Mouse (Mus musculus): ENCODE data around the gene Atpif1. TPM values are rescaled to one million over a fixed set of nuclear protein-coding genes. Genes with fewer than 3 reads are reported as not detected.
"Not testable (repeated sequence)": the region's sequence is repeated elsewhere in the genome, so short reads cannot be mapped to it uniquely, and the experiment has no call there.

Gene Atpif1
- polyA plus RNA-seq, 1 experiment from 2014 or later: 1,262 TPM

DNA sequence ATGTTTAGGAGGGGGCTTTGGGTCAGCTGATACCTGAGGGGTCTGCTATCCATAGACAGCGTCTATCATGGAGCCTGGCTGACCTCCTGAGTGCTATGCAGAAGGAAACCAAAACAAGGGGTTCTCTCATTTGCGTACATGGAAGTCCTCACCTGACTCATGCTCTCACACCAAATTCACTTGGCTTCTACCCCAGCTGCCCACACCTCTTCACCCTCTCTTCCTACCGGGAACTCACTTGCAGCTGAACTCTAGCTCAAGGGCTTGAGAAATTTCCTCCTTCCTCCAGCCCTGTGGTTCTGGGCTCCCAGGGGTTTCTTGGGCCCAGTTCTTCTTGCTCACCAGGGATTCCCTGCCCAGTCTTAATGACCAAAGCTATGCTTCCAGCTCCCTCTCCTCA, 29.8 kb upstream of the Atpif1 start:
- Histone ChIP-seq H3K27ac (ENCODE audit: low read depth, low read length) (no peak overlapping the region), H3K9ac (ENCODE audit: low read depth, low read length) (no peak overlapping the region), H3K4me1 (ENCODE audit: control insufficient read depth, insufficient read depth, low read length) (peaks cover 5% of the 10 kb centered on the region; the same call in 1 of the 2 replicates), H3K9me3 (replicated peaks; ENCODE audit: control insufficient read depth, low read length) (no peaks in the 10 kb centered on the region), H3K27me3 (ENCODE audit: control insufficient read depth, insufficient read depth, low read length) (no peaks in the 10 kb centered on the region), H3K36me3 (ENCODE audit: control insufficient read depth, insufficient read depth, low read length) (no peaks in the 10 kb centered on the region), H3K4me3 (ENCODE audit: low read depth, low read length) (no peak overlapping the region), H3K4me2 (no peak overlapping the region)
- 71% methylated on average over 3 of the region's 3 CpGs for WGBS (ENCODE audit: insufficient replicate concordance)
- no peak for ATAC-seq (replicated peaks; ENCODE audit: insufficient number of reproducible peaks, low FRiP score, low TSS enrichment)

DNA sequence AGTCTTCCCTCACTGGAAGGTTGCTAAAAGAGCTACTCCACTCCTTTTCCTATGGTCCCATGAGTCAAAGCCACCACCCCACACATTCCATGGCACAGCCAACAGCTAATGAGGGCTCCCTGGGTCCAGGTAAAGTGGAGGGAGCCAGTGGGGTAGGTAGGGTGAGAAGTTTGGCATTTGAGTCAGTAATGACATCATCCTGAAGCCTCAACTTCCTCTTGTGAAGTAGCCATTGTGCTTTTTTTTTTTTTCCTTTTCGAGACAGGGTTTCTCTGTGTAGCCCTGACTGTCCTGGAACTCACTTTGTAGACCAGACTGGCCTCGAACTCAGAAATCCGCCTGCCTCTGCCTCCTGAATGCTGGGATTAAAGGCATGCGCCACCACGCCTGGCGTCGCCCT, 22.1 kb upstream of the Atpif1 start:
- H3K9me3 ChIP-seq (replicated peaks; ENCODE audit: control insufficient read depth, low read length); H3K27ac ChIP-seq (ENCODE audit: low read depth, low read length): not testable (repeated sequence)
- 87% methylated on average over 7 of the region's 7 CpGs for WGBS (ENCODE audit: insufficient replicate concordance)

DNA sequence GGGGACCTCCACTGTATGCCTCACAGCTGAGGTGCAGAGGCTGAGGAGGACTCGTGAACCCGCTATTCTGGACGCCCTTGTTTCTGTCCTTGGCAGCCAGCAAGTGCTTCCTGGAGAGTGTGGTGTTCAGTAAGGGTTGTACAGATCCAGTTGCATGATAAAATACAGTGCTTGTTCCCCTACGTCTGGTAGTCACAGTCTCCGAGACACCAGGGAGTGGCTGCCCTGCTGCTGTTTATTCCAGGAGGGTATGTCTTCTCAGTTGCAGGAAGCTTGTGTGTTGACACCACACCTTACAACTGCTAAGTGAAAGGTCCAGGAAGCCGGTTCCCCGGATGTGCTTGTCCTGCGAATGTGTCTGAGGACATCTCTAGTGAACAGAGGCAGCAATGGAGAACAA, 21.2 kb upstream of the Atpif1 start:
- Histone ChIP-seq H3K9me3 (replicated peaks; ENCODE audit: control insufficient read depth, low read length) (no peaks in the 10 kb centered on the region), H3K4me2 (no peak overlapping the region), H3K27ac (ENCODE audit: low read depth, low read length) (peak overlapping the region; percentile 4; the same call in 1 of the 2 replicates), H3K4me3 (ENCODE audit: low read depth, low read length) (no peak overlapping the region), H3K9ac (ENCODE audit: low read depth, low read length) (no peak overlapping the region), H3K36me3 (ENCODE audit: control insufficient read depth, insufficient read depth, low read length) (peaks cover 21% of the 10 kb centered on the region), H3K27me3 (ENCODE audit: control insufficient read depth, insufficient read depth, low read length) (no peaks in the 10 kb centered on the region), H3K4me1 (ENCODE audit: control insufficient read depth, insufficient read depth, low read length) (peaks cover 8% of the 10 kb centered on the region)
- WGBS (ENCODE audit: insufficient replicate concordance): 56% methylated on average over 8 of the region's 8 CpGs
- ATAC-seq (replicated peaks; ENCODE audit: insufficient number of reproducible peaks, low FRiP score, low TSS enrichment): no peak

More for the DNA sequence above, 22.1 kb upstream of the Atpif1 start:
- not testable (repeated sequence) for H3K27me3 ChIP-seq (ENCODE audit: control insufficient read depth, insufficient read depth, low read length); H3K4me3 ChIP-seq (ENCODE audit: low read depth, low read length); H3K4me1 ChIP-seq (ENCODE audit: control insufficient read depth, insufficient read depth, low read length); H3K9ac ChIP-seq (ENCODE audit: low read depth, low read length); H3K4me2 ChIP-seq; ATAC-seq (replicated peaks; ENCODE audit: insufficient number of reproducible peaks, low FRiP score, low TSS enrichment)
- H3K36me3 ChIP-seq (ENCODE audit: control insufficient read depth, insufficient read depth, low read length): peaks cover 17% of the 10 kb centered on the region

DNA sequence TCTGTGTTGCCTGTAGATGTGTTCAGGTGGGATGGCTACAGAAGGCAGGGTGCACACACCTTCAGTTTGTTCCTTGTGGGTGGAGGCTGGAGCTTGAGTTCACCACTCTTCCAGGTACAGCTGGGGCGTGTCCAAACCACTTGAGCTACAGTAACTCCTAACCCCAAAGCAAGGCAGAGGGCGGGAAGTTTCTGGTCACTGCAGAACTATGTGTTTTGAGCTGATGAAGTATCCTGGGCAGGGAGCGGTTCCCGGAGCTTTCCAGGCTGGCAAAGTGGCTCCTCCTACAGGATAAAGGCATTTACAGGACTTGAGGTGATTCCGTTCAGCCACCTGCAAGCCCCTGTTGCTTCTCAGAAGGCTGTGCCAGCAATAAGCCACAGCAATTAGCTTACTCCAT, 20.8 kb upstream of the Atpif1 start:
- Histone ChIP-seq H3K27me3 (ENCODE audit: control insufficient read depth, insufficient read depth, low read length) (no peaks in the 10 kb centered on the region), H3K9ac (ENCODE audit: low read depth, low read length) (no peak overlapping the region), H3K9me3 (replicated peaks; ENCODE audit: control insufficient read depth, low read length) (no peaks in the 10 kb centered on the region), H3K4me3 (ENCODE audit: low read depth, low read length) (no peak overlapping the region), H3K4me1 (ENCODE audit: control insufficient read depth, insufficient read depth, low read length) (peaks cover 8% of the 10 kb centered on the region), H3K27ac (ENCODE audit: low read depth, low read length) (0 out of 2 replicates have a peak overlapping the region, but pooled peaks have one; percentile 4), H3K4me2 (no peak overlapping the region), H3K36me3 (ENCODE audit: control insufficient read depth, insufficient read depth, low read length) (peaks cover 23% of the 10 kb centered on the region)
- no peak for ATAC-seq (replicated peaks; ENCODE audit: insufficient number of reproducible peaks, low FRiP score, low TSS enrichment)
- 59% methylated on average over 5 of the region's 5 CpGs for WGBS (ENCODE audit: insufficient replicate concordance)

DNA sequence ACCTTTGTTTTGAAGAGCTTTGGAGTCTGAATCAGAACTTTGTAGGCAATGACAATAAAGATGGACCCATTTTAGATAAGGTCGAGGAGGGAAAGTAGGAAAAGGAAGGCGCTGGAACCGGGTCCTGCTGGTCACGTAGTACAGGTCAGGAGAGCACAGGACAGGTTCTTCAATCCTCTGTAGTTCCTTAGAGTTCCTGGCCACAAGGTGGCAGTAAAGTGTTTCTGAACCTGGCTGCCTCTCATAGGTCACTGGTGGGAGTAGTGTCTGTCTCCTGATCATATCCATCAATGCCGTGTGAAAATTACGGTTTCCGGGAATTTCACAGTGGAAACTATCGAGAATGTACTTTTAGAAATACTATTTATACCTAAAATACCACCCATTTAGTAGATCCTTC, 12.4 kb upstream of the Atpif1 start:
- Histone ChIP-seq H3K4me1 (ENCODE audit: control insufficient read depth, insufficient read depth, low read length) (no peaks in the 10 kb centered on the region), H3K27me3 (ENCODE audit: control insufficient read depth, insufficient read depth, low read length) (no peaks in the 10 kb centered on the region), H3K36me3 (ENCODE audit: control insufficient read depth, insufficient read depth, low read length) (peaks cover 48% of the 10 kb centered on the region), H3K4me2 (no peak overlapping the region), H3K4me3 (ENCODE audit: low read depth, low read length) (no peak overlapping the region), H3K9ac (ENCODE audit: low read depth, low read length) (no peak overlapping the region), H3K9me3 (replicated peaks; ENCODE audit: control insufficient read depth, low read length) (no peaks in the 10 kb centered on the region), H3K27ac (ENCODE audit: low read depth, low read length) (no peak overlapping the region)
- WGBS (ENCODE audit: insufficient replicate concordance): 38% methylated on average over 8 of the region's 8 CpGs
- ATAC-seq (replicated peaks; ENCODE audit: insufficient number of reproducible peaks, low FRiP score, low TSS enrichment): no peak; the same call in 1 of the 2 replicates

DNA sequence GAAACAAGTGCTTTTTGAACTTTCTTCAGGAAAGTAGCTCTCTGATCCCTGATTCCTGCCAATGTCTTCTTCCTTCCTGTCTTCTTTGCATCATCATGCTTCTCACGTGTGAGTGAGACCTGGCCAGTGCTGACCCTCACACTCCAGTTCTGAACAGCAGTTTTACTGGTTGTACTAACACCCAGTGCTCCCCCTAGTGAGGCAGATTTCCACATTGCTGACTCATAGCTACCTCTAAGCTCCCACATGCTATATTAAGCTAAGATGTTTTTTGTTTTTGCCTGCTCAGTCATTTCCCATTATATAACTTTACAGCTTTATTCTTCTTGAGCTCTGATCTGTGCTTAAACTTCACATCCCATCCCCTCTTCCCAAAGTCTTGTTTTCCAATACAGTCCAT, 9.3 kb upstream of the Atpif1 start:
- ATAC-seq (replicated peaks; ENCODE audit: insufficient number of reproducible peaks, low FRiP score, low TSS enrichment): no peak
- WGBS (ENCODE audit: insufficient replicate concordance): 47% methylated on average over 1 of the region's 1 CpGs
- H3K9me3 ChIP-seq (replicated peaks; ENCODE audit: control insufficient read depth, low read length): no peaks in the 10 kb centered on the region
- H3K4me3 ChIP-seq (ENCODE audit: low read depth, low read length): no peak overlapping the region
- no peaks in the 10 kb centered on the region for H3K27me3 ChIP-seq (ENCODE audit: control insufficient read depth, insufficient read depth, low read length)
- H3K36me3 ChIP-seq (ENCODE audit: control insufficient read depth, insufficient read depth, low read length): peaks cover 34% of the 10 kb centered on the region
- H3K27ac ChIP-seq (ENCODE audit: low read depth, low read length): no peak overlapping the region
- H3K4me1 ChIP-seq (ENCODE audit: control insufficient read depth, insufficient read depth, low read length): no peaks in the 10 kb centered on the region
- no peak overlapping the region for H3K9ac ChIP-seq (ENCODE audit: low read depth, low read length)
- no peak overlapping the region for H3K4me2 ChIP-seq

DNA sequence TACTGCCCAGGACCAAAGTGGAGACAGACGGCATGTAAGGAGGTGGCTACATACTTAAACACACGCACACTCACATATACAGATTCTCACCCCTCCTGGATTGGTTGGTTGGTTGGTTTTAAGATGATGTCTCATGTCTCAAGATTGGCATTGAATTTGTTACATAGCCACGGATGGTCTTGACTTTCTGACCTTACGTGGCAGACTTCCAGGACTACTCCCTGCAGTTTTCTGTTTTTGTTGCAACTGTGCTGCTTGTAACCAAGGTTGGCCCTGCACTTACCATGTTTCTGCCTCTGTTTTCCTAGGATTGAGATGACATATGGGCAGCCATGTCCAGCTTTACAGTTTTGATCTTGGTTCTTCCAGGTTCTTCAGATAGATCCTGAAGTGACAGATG, 8.0 kb upstream of the Atpif1 start:
- H3K36me3 ChIP-seq (ENCODE audit: control insufficient read depth, insufficient read depth, low read length): peaks cover 26% of the 10 kb centered on the region
- no peaks in the 10 kb centered on the region for H3K27me3 ChIP-seq (ENCODE audit: control insufficient read depth, insufficient read depth, low read length)
- H3K9ac ChIP-seq (ENCODE audit: low read depth, low read length): no peak overlapping the region
- peaks cover 2% of the 10 kb centered on the region; the same call in 1 of the 2 replicates for H3K4me1 ChIP-seq (ENCODE audit: control insufficient read depth, insufficient read depth, low read length)
- H3K4me3 ChIP-seq (ENCODE audit: low read depth, low read length): no peak overlapping the region
- H3K4me2 ChIP-seq: no peak overlapping the region
- H3K27ac ChIP-seq (ENCODE audit: low read depth, low read length): no peak overlapping the region
- ATAC-seq (replicated peaks; ENCODE audit: insufficient number of reproducible peaks, low FRiP score, low TSS enrichment): no peak
- WGBS (ENCODE audit: insufficient replicate concordance): 94% methylated on average over 4 of the region's 4 CpGs
- no peaks in the 10 kb centered on the region for H3K9me3 ChIP-seq (replicated peaks; ENCODE audit: control insufficient read depth, low read length)

DNA sequence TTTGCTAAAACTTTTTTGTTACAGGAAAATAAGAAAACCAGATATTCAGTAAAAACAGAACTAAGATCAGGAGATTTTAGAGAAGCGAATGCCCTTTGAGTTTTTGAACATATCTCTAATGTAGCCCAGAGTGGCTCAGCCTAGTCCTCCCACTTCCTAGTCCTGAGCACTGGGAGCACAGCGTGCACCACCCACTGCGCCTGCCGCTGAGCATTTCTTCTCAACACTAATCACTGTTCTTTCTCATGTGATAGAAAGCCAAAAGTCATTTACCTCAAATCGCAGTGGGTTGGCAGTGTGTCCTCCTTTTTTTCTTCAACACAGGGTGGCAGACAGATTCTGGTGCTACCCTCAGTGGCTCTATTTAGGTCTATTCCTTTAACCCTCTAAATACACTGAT, 6.0 kb upstream of the Atpif1 start:
- Histone ChIP-seq H3K9me3 (replicated peaks; ENCODE audit: control insufficient read depth, low read length) (no peaks in the 10 kb centered on the region), H3K9ac (ENCODE audit: low read depth, low read length) (no peak overlapping the region), H3K4me3 (ENCODE audit: low read depth, low read length) (no peak overlapping the region), H3K27ac (ENCODE audit: low read depth, low read length) (no peak overlapping the region), H3K36me3 (ENCODE audit: control insufficient read depth, insufficient read depth, low read length) (peaks cover 20% of the 10 kb centered on the region), H3K4me2 (no peak overlapping the region), H3K4me1 (ENCODE audit: control insufficient read depth, insufficient read depth, low read length) (peaks cover 4% of the 10 kb centered on the region; the same call in 1 of the 2 replicates), H3K27me3 (ENCODE audit: control insufficient read depth, insufficient read depth, low read length) (no peaks in the 10 kb centered on the region)
- no peak for ATAC-seq (replicated peaks; ENCODE audit: insufficient number of reproducible peaks, low FRiP score, low TSS enrichment)
- WGBS (ENCODE audit: insufficient replicate concordance): 95% methylated on average over 5 of the region's 5 CpGs

DNA sequence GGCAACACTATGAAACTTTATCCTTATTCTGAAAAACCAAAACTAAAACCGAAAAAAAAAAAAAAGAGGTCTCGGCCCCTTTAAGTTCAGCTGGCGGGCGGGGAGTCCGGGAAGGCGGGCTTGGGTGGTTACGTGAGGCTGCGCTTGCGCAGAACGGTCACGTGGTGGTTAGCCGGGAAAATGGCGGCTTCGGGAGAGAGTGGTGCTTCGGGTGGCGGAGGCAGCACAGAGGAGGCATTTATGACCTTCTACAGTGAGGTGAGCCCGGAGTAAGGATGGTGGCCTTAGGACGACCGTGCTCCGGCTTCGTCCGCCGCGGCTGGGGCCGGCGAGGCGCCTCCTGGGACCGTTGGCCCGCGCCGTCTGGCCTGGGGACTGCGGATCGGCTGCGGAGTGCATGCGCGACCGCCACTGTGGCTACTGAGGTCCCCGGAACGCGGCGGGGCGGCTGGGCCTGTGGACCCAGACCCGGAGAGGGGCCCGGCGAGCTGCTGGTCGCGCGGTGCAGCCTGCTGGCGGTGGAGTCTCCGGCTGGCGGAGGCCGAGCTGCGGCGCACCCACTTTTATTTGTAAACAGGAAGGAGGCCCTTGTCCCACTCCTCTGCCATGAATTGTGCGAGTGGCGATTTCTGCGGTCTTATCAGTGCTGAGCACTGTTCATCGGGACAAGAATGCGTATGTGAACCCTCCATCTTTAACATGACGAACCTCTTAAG, 2.1 kb upstream of the Atpif1 start, which contains the start of gene Dnajc8:
Dnajc8 (plus strand) TSS at position 145 of the 716 bp plus-strand sequence.
- H3K4me2 ChIP-seq: peak within 1 kb of the TSS; percentile 76
- peak within 1 kb of the TSS; percentile 83 for H3K9ac ChIP-seq (ENCODE audit: low read depth, low read length)
- no peaks in the 10 kb centered on the region for H3K9me3 ChIP-seq (replicated peaks; ENCODE audit: control insufficient read depth, low read length)
- no peaks in the 10 kb centered on the region for H3K27me3 ChIP-seq (ENCODE audit: control insufficient read depth, insufficient read depth, low read length)
- WGBS (ENCODE audit: insufficient replicate concordance): under 1% methylated on average over 60 of the region's 60 CpGs
- peaks cover 12% of the 10 kb centered on the region for H3K36me3 ChIP-seq (ENCODE audit: control insufficient read depth, insufficient read depth, low read length)
- ATAC-seq (replicated peaks; ENCODE audit: insufficient number of reproducible peaks, low FRiP score, low TSS enrichment): peak; percentile 68
- H3K4me1 ChIP-seq (ENCODE audit: control insufficient read depth, insufficient read depth, low read length): peaks cover 10% of the 10 kb centered on the region
- peak within 1 kb of the TSS; percentile 47 for H3K27ac ChIP-seq (ENCODE audit: low read depth, low read length)
- peak within 1 kb of the TSS; percentile 84 for H3K4me3 ChIP-seq (ENCODE audit: low read depth, low read length)
